Mouse (Mus musculus): Measurements from ENCODE around the gene Pik3cg. TPM values are rescaled to one million over a fixed set of nuclear protein-coding genes. Genes with fewer than 3 reads are reported as not detected.
"Not testable (repeated sequence)": the region's sequence is repeated elsewhere in the genome, so short reads cannot be mapped to it uniquely, and the experiment has no call there.

Pik3cg gene
- 1 to 10 TPM; 4.4 to 4.6 TPM for total RNA-seq (2021)

GRCm38 (mm10) chr12:32207948-32208891, at the start of gene Pik3cg:
TSS of gene Pik3cg (minus strand) at chr12:32208659.
- DNase-seq (ENCODE audit: extremely low spot score in 1 of 2, low spot score in 1 of 2), result no peak

- no peak for DNase-seq (ENCODE audit: extremely low spot score in 1 of 2, low spot score in 1 of 2)
Measured at GRCm38 (mm10) chr12:32248483-32248882, 40.0 kb upstream of the Pik3cg start.

- DNase-seq (ENCODE audit: extremely low spot score in 1 of 2, low spot score in 1 of 2), result peak in 1 of 2 experiments; percentile 58
Measured at GRCm38 (mm10) chr12:32245566-32246233, 37.2 kb upstream of the Pik3cg start.

GRCm38 (mm10) chr12:32243586-32243985, 35.1 kb upstream of the Pik3cg start:
- DNase-seq (ENCODE audit: extremely low spot score in 1 of 2, low spot score in 1 of 2), result no peak

GRCm38 (mm10) chr12:32239134-32239533, 30.7 kb upstream of the Pik3cg start:
- not testable (repeated sequence) for DNase-seq (ENCODE audit: extremely low spot score in 1 of 2, low spot score in 1 of 2)

GRCm38 (mm10) chr12:32238433-32238832, 30.0 kb upstream of the Pik3cg start:
- DNase-seq (ENCODE audit: extremely low spot score in 1 of 2, low spot score in 1 of 2), result no peak

- no peak for DNase-seq (ENCODE audit: extremely low spot score in 1 of 2, low spot score in 1 of 2)
Measured at GRCm38 (mm10) chr12:32237839-32238238, 29.4 kb upstream of the Pik3cg start.

- no peak for DNase-seq (ENCODE audit: extremely low spot score in 1 of 2, low spot score in 1 of 2)
Measured at GRCm38 (mm10) chr12:32237139-32237538, 28.7 kb upstream of the Pik3cg start.

GRCm38 (mm10) chr12:32236450-32236849, 28.0 kb upstream of the Pik3cg start:
- no peak for DNase-seq (ENCODE audit: extremely low spot score in 1 of 2, low spot score in 1 of 2)

GRCm38 (mm10) chr12:32233871-32234270, 25.4 kb upstream of the Pik3cg start:
- DNase-seq (ENCODE audit: extremely low spot score in 1 of 2, low spot score in 1 of 2), result no peak

GRCm38 (mm10) chr12:32231398-32231797, 22.9 kb upstream of the Pik3cg start:
- no peak for DNase-seq (ENCODE audit: extremely low spot score in 1 of 2, low spot score in 1 of 2)

GRCm38 (mm10) chr12:32223629-32224028, 15.2 kb upstream of the Pik3cg start:
- DNase-seq (ENCODE audit: extremely low spot score in 1 of 2, low spot score in 1 of 2), result no peak

GRCm38 (mm10) chr12:32222758-32223385, 14.4 kb upstream of the Pik3cg start:
- DNase-seq (ENCODE audit: extremely low spot score in 1 of 2, low spot score in 1 of 2), result no peak

GRCm38 (mm10) chr12:32220387-32220786, 11.9 kb upstream of the Pik3cg start:
- DNase-seq (ENCODE audit: extremely low spot score in 1 of 2, low spot score in 1 of 2), result no peak

GRCm38 (mm10) chr12:32215143-32215542, 6.7 kb upstream of the Pik3cg start:
- no peak for DNase-seq (ENCODE audit: extremely low spot score in 1 of 2, low spot score in 1 of 2)

GRCm38 (mm10) chr12:32212702-32213101, 4.2 kb upstream of the Pik3cg start:
- no peak for DNase-seq (ENCODE audit: extremely low spot score in 1 of 2, low spot score in 1 of 2)

- DNase-seq (ENCODE audit: extremely low spot score in 1 of 2, low spot score in 1 of 2), result no peak
Measured at GRCm38 (mm10) chr12:32212156-32212555, 3.7 kb upstream of the Pik3cg start.

GRCm38 (mm10) chr12:32211257-32211656, 2.8 kb upstream of the Pik3cg start:
- no peak for DNase-seq (ENCODE audit: extremely low spot score in 1 of 2, low spot score in 1 of 2)

- no peak for DNase-seq (ENCODE audit: extremely low spot score in 1 of 2, low spot score in 1 of 2)
Measured at GRCm38 (mm10) chr12:32208951-32209350, 492 bp upstream of the Pik3cg start.

- no peak for DNase-seq (ENCODE audit: extremely low spot score in 1 of 2, low spot score in 1 of 2)
Measured at GRCm38 (mm10) chr12:32207141-32207540, 1.3 kb downstream of the Pik3cg start.

- DNase-seq (ENCODE audit: extremely low spot score in 1 of 2, low spot score in 1 of 2), result no peak
Measured at GRCm38 (mm10) chr12:32203695-32204094, 4.8 kb downstream of the Pik3cg start.

Measured in layer of hippocampus, postnatal 25 days (tissue).